Mouse (Mus musculus): ENCODE measurements around the gene Lman1l.

DNA sequence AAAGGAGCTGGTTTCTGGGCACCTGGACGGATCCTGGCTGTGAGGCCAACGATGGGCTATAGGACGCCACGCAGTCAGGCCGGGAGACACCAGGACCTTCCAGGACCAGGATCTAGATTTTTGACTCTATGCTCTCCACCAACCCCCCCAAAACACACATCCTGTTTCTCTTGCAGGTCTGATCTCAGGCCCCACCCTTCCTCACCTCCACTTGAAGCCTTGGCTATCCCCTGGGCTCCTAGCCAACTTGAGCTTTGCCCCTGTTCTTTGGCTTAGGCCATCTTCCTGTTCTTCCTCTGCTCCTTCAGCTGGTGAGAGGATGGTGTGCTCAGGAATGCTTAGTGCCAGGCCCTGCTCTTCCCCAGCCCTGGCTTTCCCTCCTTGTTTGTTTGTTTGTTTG is at the start of gene Lman1l:
- no peak for TF ChIP-seq EP300 (IDR thresholded peaks at IDR 0.05; ENCODE audit: insufficient read depth, low read depth, low read length)
- no peak for TF ChIP-seq POLR2A (IDR thresholded peaks at IDR 0.05; ENCODE audit: insufficient read depth, low read length)
